ENCODE assay signal across 22 mouse cellular contexts in the genomic region with DNA sequence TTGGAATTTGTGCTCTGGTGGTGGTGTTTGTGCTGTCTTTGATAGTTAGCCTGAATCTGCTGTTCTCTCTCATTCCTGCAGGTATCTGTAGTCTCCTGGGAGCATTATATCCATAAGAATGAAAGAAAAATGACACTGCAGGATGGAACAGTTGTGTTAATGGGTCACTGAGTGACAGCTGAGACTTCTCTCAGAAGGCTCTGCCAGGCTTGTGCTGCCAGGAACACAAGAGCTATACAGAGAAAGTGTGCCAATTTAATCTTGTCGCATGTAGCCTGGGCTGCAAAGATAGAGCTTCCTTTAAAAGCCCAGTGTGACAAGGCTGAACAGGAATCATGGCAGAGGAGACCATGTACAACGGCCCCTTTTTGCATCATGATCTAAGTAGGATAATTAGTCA. TPM values are rescaled to one million over a fixed set of nuclear protein-coding genes. Genes with fewer than 3 reads are reported as not detected.
A peak's percentile ranks its signal among the peaks of the same experiment; 100 is the strongest.
DNase-seq lines count a peak whose midpoint lies in the region; ATAC-seq lines count a peak whose summit lies in the region.
"Had no signal": no experiment of that assay in that cellular context is flagged by ENCODE, and none has a peak within 500 bp of the region (broad histone marks: within the 10 kb centered on the region; RNA-seq: fewer than 3 reads in every experiment).

No protein-coding gene starts in this region.

- H3K9me3 ChIP-seq in forebrain, embryonic 14.5 days (replicated peaks; ENCODE audit: control insufficient read depth, low read length) = peaks cover 2% of the 10 kb centered on the region; the same call in 1 of the 2 replicates
- H3K9me3 ChIP-seq: intestine, embryonic 15.5 days; kidney, embryonic 15.5 days; liver, embryonic 13.5 days; neural tube, embryonic 15.5 days had no signal

- 55% methylated on average over 2 of the region's 2 CpGs for WGBS in forebrain, embryonic 14.5 days

- H3K36me3 ChIP-seq in forebrain, embryonic 14.5 days (ENCODE audit: control insufficient read depth, insufficient read depth, low read length) = no peaks in the 10 kb centered on the region
- H3K36me3 ChIP-seq: hindbrain, embryonic 12.5 days; intestine, embryonic 15.5 days; kidney, embryonic 15.5 days; limb, embryonic 12.5 days; liver, embryonic 13.5 days; neural tube, embryonic 15.5 days had no signal

- peak; percentile 89 for ATAC-seq in frontal cortex, adult (ENCODE audit: low TSS enrichment)
- ATAC-seq in forebrain, embryonic 14.5 days = peak; percentile 50; the same call in 1 of the 2 replicates
- ATAC-seq: intestine, embryonic 15.5 days had no signal

- DNase-seq in frontal cortex, adult 2 months (ENCODE audit: extremely low spot score in 1 of 2, low spot score in 1 of 2) = no peak
- DNase-seq in right cerebral cortex, adult 18-20 months = peak; percentile 3
- no peak for DNase-seq in right cerebral cortex, postnatal 14 days
- peak; percentile 51 for DNase-seq in forebrain, embryonic 14.5 days (ENCODE audit: low spot score)
- DNase-seq in urinary bladder, postnatal 10 days (ENCODE audit: low spot score) = no peak
- DNase-seq in thymus, postnatal 10 days (ENCODE audit: low spot score in 2 of 2) = no peak
- DNase-seq: gastrocnemius, postnatal 36 days; liver, embryonic 13.5 days; spleen, adult 18-20 months; thymus, adult 2 months had no signal

- H3K4me3 ChIP-seq in forebrain, embryonic 14.5 days (ENCODE audit: low read depth, low read length) = no peak overlapping the region
- H3K4me3 ChIP-seq: hindbrain, embryonic 12.5 days; intestine, embryonic 15.5 days; kidney, embryonic 15.5 days; limb, embryonic 12.5 days; liver, embryonic 13.5 days; myocyte; neural tube, embryonic 15.5 days had no signal

- no peaks in the 10 kb centered on the region for H3K4me1 ChIP-seq in forebrain, embryonic 14.5 days (ENCODE audit: control insufficient read depth, insufficient read depth, low read length)
- H3K4me1 ChIP-seq: hindbrain, embryonic 12.5 days; intestine, embryonic 15.5 days; kidney, embryonic 15.5 days; limb, embryonic 12.5 days; liver, embryonic 13.5 days; neural tube, embryonic 15.5 days had no signal

- no peak overlapping the region for H3K27ac ChIP-seq in forebrain, embryonic 14.5 days (ENCODE audit: low read depth, low read length)
- H3K27ac ChIP-seq: hindbrain, embryonic 12.5 days; intestine, embryonic 15.5 days; kidney, embryonic 15.5 days; limb, embryonic 12.5 days; liver, embryonic 13.5 days; neural tube, embryonic 15.5 days had no signal

- H3K27me3 ChIP-seq in forebrain, embryonic 14.5 days (replicated peaks; ENCODE audit: control insufficient read depth, insufficient read depth, low read length) = no peaks in the 10 kb centered on the region
- H3K27me3 ChIP-seq: hindbrain, embryonic 12.5 days; intestine, embryonic 15.5 days; kidney, embryonic 15.5 days; limb, embryonic 12.5 days; liver, embryonic 13.5 days; neural tube, embryonic 15.5 days had no signal

- no peak overlapping the region for H3K9ac ChIP-seq in forebrain, embryonic 14.5 days (ENCODE audit: low read length)
- H3K9ac ChIP-seq: hindbrain, embryonic 12.5 days; intestine, embryonic 15.5 days; kidney, embryonic 15.5 days; limb, embryonic 12.5 days; liver, embryonic 13.5 days; neural tube, embryonic 15.5 days had no signal

- H3K4me2 ChIP-seq in forebrain, embryonic 14.5 days (ENCODE audit: low read length) = no peak overlapping the region
- H3K4me2 ChIP-seq: hindbrain, embryonic 12.5 days; intestine, embryonic 15.5 days; kidney, embryonic 15.5 days; limb, embryonic 12.5 days; liver, embryonic 13.5 days; neural tube, embryonic 15.5 days had no signal

RNA-seq across cellular contexts. Expression of a gene that starts 2.6 kb away (rescaled TPM):
- not detected in 2 replicates for polyA plus RNA-seq in frontal cortex, adult 2 months (2012; rRNA removed)
- not detected in 2 replicates for polyA plus RNA-seq in forebrain, embryonic 14.5 days (2014; fragmentation: Nextera tagmentation; extraction: Ambion mirVana)
- polyA plus RNA-seq: cerebellum, adult 2 months; heart, postnatal 0 days; hindbrain, embryonic 12.5 days; intestine, embryonic 15.5 days; kidney, embryonic 15.5 days; large intestine, adult 2 months; limb, embryonic 12.5 days; liver, embryonic 13.5 days; lung, embryonic 16.5 days; myocyte; neural tube, embryonic 15.5 days; stomach, embryonic 14.5 days; thymus, adult 2 months had no signal

Comparison
In these comparisons a context has a peak if more than half of its experiments do, and no peak if none do; other contexts are left out.
1. DNase-seq: peak in right cerebral cortex, adult 18-20 months (single experiment) and forebrain, embryonic 14.5 days (single experiment); none in frontal cortex, adult 2 months (0 of 2), right cerebral cortex, postnatal 14 days (single experiment), urinary bladder, postnatal 10 days (single experiment) and thymus, postnatal 10 days (0 of 2).